ENCODE assay signal across 26 mouse cellular contexts in the genomic region with DNA sequence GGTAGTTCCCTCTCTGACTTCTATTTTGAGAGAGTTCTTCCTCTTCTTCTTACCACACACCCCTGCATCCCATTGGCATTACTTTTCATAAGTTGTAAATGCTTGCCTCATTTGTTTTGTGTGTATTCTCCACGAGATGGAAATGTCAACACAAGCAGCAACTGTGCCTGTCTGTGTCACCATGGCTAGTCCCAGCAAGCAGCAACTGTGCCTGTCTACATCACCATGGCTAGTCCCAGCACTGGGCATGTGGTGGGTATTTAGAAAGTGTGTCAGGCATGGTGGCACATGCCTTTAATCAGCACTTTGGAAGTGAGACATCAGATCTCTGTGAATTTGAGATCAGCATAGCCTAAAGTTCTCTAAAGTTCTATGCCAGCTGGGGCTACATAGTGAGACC. TPM values are rescaled to one million over a fixed set of nuclear protein-coding genes. Genes with fewer than 3 reads are reported as not detected.
DNase-seq lines count a peak whose midpoint lies in the region; ATAC-seq and TF ChIP-seq lines count a peak whose summit lies in the region.
"Had no signal": no experiment of that assay in that cellular context is flagged by ENCODE, and none has a peak within 500 bp of the region (broad histone marks: within the 10 kb centered on the region; RNA-seq: fewer than 3 reads in every experiment).

No protein-coding gene starts in this region.

- TF ChIP-seq CTCF in gastrocnemius, adult 2 months (IDR thresholded peaks at IDR 0.05): no peak

- peak overlapping the region; percentile 48 for H3K4me3 ChIP-seq in gastrocnemius, adult 2 months
- no peak overlapping the region for H3K4me3 ChIP-seq in myocyte

- DNase-seq in gastrocnemius, adult 2 months: no peak
- no peak for DNase-seq in gastrocnemius, postnatal 4 days (ENCODE audit: low spot score in 2 of 2)
- no peak for DNase-seq in spleen, adult 18-20 months
- DNase-seq in adrenal gland, postnatal 25 days: no peak
- DNase-seq: adrenal gland, adult 2 months; adrenal gland, adult 8-10 months; adrenal gland, postnatal 10 days; adrenal gland, postnatal 14 days; adrenal gland, postnatal 36 days; B cell, adult 2 months; cerebellum, adult 11 months; cerebellum, adult 11-12 months; cerebellum, adult 18-20 months; cerebellum, adult 2 months had no signal

- peak; percentile 20 for ATAC-seq in granulocyte monocyte progenitor cell, adult 5-6 weeks (replicated peaks; ENCODE audit: poor library complexity, severe bottlenecking)
- ATAC-seq: activated CD4-positive, CD25-positive, alpha-beta regulatory T cell, adult 4 months; CD4-positive, CD25-positive, alpha-beta regulatory T cell, adult 4 months; Patski had no signal

- no peaks in the 10 kb centered on the region for H3K79me2 ChIP-seq in myocyte (ENCODE audit: control insufficient read depth, insufficient read depth)

- no peak overlapping the region for H3ac ChIP-seq in myocyte (ENCODE audit: control insufficient read depth, insufficient read length)

- intact Hi-C loops in gastrocnemius, adult 2 months (cut with DNase I): no loop called here

- H3K27ac ChIP-seq in gastrocnemius, adult 2 months: peak overlapping the region; percentile 91

- H3K27me3 ChIP-seq in myocyte (ENCODE audit: control insufficient read depth, insufficient read depth, insufficient read length): peaks cover 2% of the 10 kb centered on the region

- no peaks in the 10 kb centered on the region for H3K36me3 ChIP-seq in myocyte (ENCODE audit: control insufficient read depth, insufficient read depth)
- H3K36me3 ChIP-seq: G1E had no signal

- peak overlapping the region; percentile 3 for H3K4me2 ChIP-seq in myocyte (ENCODE audit: low read depth)

- TF ChIP-seq POLR2A in myocyte (IDR thresholded peaks at IDR 0.05; ENCODE audit: insufficient read length, low read depth): no peak

TF ChIP-seq in myocyte, 11 proteins besides CTCF, POLR2A, EP300 and RAD21:
- TF ChIP-seq TCF12 (IDR thresholded peaks at IDR 0.05; ENCODE audit: insufficient read depth, poor library complexity, severe bottlenecking) (no peak), POLR2AphosphoS2 (IDR thresholded peaks at IDR 0.05; ENCODE audit: insufficient read length, low read depth) (no peak), SRF (IDR thresholded peaks at IDR 0.05; ENCODE audit: control insufficient read depth, insufficient read length, low read depth) (no peak), MYOD1 (IDR thresholded peaks at IDR 0.05; ENCODE audit: control insufficient read depth in 1 of 3, insufficient read length in 2 of 3, low read depth in 2 of 3) (peak in 2 of 3 experiments; percentile 18 to 59), MYOG (IDR thresholded peaks at IDR 0.05; ENCODE audit: control insufficient read depth in 1 of 3, insufficient read depth in 1 of 3, insufficient read length in 2 of 3, low read depth in 2 of 3) (peak in 2 of 3 experiments; percentile 24 to 50), USF1 (IDR thresholded peaks at IDR 0.05; ENCODE audit: low read depth) (no peak), E2F4 (IDR thresholded peaks at IDR 0.05; ENCODE audit: insufficient read depth) (no peak), CEBPB (IDR thresholded peaks at IDR 0.05; ENCODE audit: insufficient read depth, poor library complexity, severe bottlenecking) (no peak), MAX (IDR thresholded peaks at IDR 0.05; ENCODE audit: low read depth) (no peak), REST (IDR thresholded peaks at IDR 0.05; ENCODE audit: insufficient read depth, insufficient read length) (no peak), TCF3 (IDR thresholded peaks at IDR 0.05; ENCODE audit: insufficient read length, low read depth) (no peak)

RNA-seq across cellular contexts. Expression of gene Scn4a, which starts 1.1 kb away (rescaled TPM):
- 100 to 1,000 TPM; 439 to 468 TPM for total RNA-seq in gastrocnemius, adult 2 months (2021)
- 10 to 100 TPM; 81.7 to 86.7 TPM for total RNA-seq in gastrocnemius, postnatal 4 days (2021)
- total RNA-seq in granulocyte monocyte progenitor cell, adult 5-6 weeks (2014; fragmentation: Nextera tagmentation): not detected in 2 replicates
- not detected in 2 replicates for total RNA-seq in granulocyte monocyte progenitor cell, adult 5-6 weeks (2017)
- 15.3 TPM for polyA plus RNA-seq in myocyte (2012; fragmentation: generic; extraction: Trizol)
- 0.03 TPM in 1 of 2 replicates, not detected in the other for total RNA-seq in adrenal gland, postnatal 25 days (2021)
- polyA plus RNA-seq: G1E had no signal

RNA-seq across cellular contexts. Expression of gene Prr29, which starts 11.1 kb away (rescaled TPM):
- 1 to 10 TPM; 3.9 to 6.5 TPM for total RNA-seq in gastrocnemius, adult 2 months (2021)
- total RNA-seq in gastrocnemius, postnatal 4 days (2021): 10 to 100 TPM; 13.6 to 18.1 TPM
- not detected in 2 replicates for total RNA-seq in granulocyte monocyte progenitor cell, adult 5-6 weeks (2014; fragmentation: Nextera tagmentation)
- total RNA-seq in granulocyte monocyte progenitor cell, adult 5-6 weeks (2017): not detected in 2 replicates
- 0.32 TPM for polyA plus RNA-seq in myocyte (2012; fragmentation: generic; extraction: Trizol)
- total RNA-seq in adrenal gland, postnatal 25 days (2021): not detected in 2 replicates
- total RNA-seq: adrenal gland, adult 18-20 months; adrenal gland, adult 2 months; adrenal gland, postnatal 14 days; adrenal gland, postnatal 36 days; adrenal gland, postnatal 4 days; ES-E14; MEL had no signal
- polyA plus RNA-seq: adrenal gland, adult 2 months; brain, embryonic 14.5 days; C2C12; Patski had no signal

RNA-seq across cellular contexts. Expression of gene Icam2, which starts 33.7 kb away (rescaled TPM):
- 1 to 10 TPM; 4.2 to 6.2 TPM for total RNA-seq in gastrocnemius, adult 2 months (2021)
- total RNA-seq in gastrocnemius, postnatal 4 days (2021): 10 to 100 TPM; 18.7 to 19.9 TPM
- 58.3 and 65.0 TPM in 2 replicates for total RNA-seq in granulocyte monocyte progenitor cell, adult 5-6 weeks (2014; fragmentation: Nextera tagmentation)
- total RNA-seq in granulocyte monocyte progenitor cell, adult 5-6 weeks (2017): 79.6 and 108 TPM in 2 replicates
- not detected for polyA plus RNA-seq in myocyte (2012; fragmentation: generic; extraction: Trizol)
- 16.4 and 17.6 TPM in 2 replicates for total RNA-seq in adrenal gland, postnatal 25 days (2021)
- polyA plus RNA-seq: C2C12, Patski had no signal

RNA-seq across cellular contexts. Expression of gene Cd79b, which starts 39.6 kb away (rescaled TPM):
- total RNA-seq in gastrocnemius, adult 2 months (2021): under 1 TPM; 0.28 to 0.64 TPM
- total RNA-seq in gastrocnemius, postnatal 4 days (2021): 1 to 10 TPM; 1.3 to 1.5 TPM
- 52.9 and 54.1 TPM in 2 replicates for total RNA-seq in granulocyte monocyte progenitor cell, adult 5-6 weeks (2014; fragmentation: Nextera tagmentation)
- total RNA-seq in granulocyte monocyte progenitor cell, adult 5-6 weeks (2017): 23.8 and 31.5 TPM in 2 replicates
- polyA plus RNA-seq in myocyte (2012; fragmentation: generic; extraction: Trizol): not detected
- total RNA-seq in adrenal gland, postnatal 25 days (2021): 1.0 and 1.4 TPM in 2 replicates
- total RNA-seq: G1E had no signal
- polyA plus RNA-seq: C2C12 had no signal

RNA-seq across cellular contexts. Expression of gene Gh, which starts 52.5 kb away (rescaled TPM):
- not detected for total RNA-seq in gastrocnemius, adult 2 months (2021)
- not detected for total RNA-seq in gastrocnemius, postnatal 4 days (2021)
- not detected in 2 replicates for total RNA-seq in granulocyte monocyte progenitor cell, adult 5-6 weeks (2014; fragmentation: Nextera tagmentation)
- total RNA-seq in granulocyte monocyte progenitor cell, adult 5-6 weeks (2017): not detected in 2 replicates
- polyA plus RNA-seq in myocyte (2012; fragmentation: generic; extraction: Trizol): not detected
- total RNA-seq in adrenal gland, postnatal 25 days (2021): not detected in 2 replicates
- total RNA-seq: adrenal gland, adult 18-20 months; adrenal gland, adult 2 months; adrenal gland, adult 8-10 months; adrenal gland, postnatal 10 days; adrenal gland, postnatal 14 days; adrenal gland, postnatal 36 days; ES-E14; G1E; MEL had no signal
- polyA plus RNA-seq: activated CD4-positive, CD25-positive, alpha-beta regulatory T cell, adult 4 months; adrenal gland, adult 2 months; brain, embryonic 14.5 days; C2C12; CD4-positive, CD25-positive, alpha-beta regulatory T cell, adult 4 months; cerebellum, adult 2 months; G1E; Patski had no signal

Comparison
In these comparisons a context has a peak if more than half of its experiments do, and no peak if none do; other contexts are left out.
1. RNA of gene Scn4a, which starts 1.1 kb away (total RNA-seq): 439 to 468 TPM in gastrocnemius, adult 2 months and 81.7 to 86.7 TPM in gastrocnemius, postnatal 4 days; 0.03 TPM in adrenal gland, postnatal 25 days and not detected in granulocyte monocyte progenitor cell, adult 5-6 weeks; every median in the first group is over 10 times any median in the second.